Mouse (Mus musculus): Measurements from ENCODE around the gene Bag3. TPM values are rescaled to one million over a fixed set of nuclear protein-coding genes. Genes with fewer than 3 reads are reported as not detected.

The Bag3 gene
- polyA plus RNA-seq, 1 experiment from 2014 or later = 48.6 TPM

DNA sequence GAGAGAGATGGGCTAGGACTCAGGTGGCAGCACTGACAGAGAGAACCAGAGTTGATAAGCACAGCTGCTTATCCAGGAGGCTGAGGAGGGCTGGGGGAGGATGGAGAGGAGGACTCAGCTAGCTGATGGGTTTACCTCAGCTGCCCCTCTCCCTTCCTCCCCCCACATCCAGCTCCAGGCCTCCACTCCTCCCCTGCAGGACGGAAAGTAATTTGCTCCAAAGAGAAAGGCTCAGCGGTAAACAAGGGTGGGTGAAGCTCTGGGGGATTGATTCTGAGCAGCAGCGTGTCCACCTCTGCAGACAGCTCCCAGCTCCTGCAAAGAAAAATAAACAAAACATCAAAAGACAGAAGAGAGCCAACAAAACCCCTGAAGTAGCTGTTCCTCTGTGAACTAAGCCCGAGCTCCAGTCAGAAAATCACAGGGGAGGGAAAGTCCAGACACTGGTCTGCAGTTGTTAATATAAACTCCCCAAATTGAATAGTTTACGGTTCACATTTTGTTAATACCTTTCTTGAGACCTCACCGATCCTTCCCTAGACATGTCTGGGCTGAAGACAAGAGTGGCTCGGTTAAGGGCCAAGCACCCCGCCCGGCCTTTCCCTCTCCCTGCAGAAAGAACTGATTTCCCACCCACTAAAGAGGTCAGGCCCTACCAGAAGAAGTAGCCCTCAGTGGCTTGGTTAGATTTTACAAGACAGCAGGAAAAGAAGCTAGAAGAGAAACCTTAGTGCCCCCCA lies 68.1 kb downstream of the Bag3 start:
- no peak overlapping the region for H3K4me3 ChIP-seq (ENCODE audit: inconsistent target)
- no peaks in the 10 kb centered on the region for H3K36me3 ChIP-seq (ENCODE audit: inconsistent target)
- 94% methylated on average over 9 of the region's 9 CpGs for WGBS (ENCODE audit: missing documents)
- H3K79me2 ChIP-seq (ENCODE audit: inconsistent target) = no peaks in the 10 kb centered on the region
- no peak overlapping the region for H3K27ac ChIP-seq

DNA sequence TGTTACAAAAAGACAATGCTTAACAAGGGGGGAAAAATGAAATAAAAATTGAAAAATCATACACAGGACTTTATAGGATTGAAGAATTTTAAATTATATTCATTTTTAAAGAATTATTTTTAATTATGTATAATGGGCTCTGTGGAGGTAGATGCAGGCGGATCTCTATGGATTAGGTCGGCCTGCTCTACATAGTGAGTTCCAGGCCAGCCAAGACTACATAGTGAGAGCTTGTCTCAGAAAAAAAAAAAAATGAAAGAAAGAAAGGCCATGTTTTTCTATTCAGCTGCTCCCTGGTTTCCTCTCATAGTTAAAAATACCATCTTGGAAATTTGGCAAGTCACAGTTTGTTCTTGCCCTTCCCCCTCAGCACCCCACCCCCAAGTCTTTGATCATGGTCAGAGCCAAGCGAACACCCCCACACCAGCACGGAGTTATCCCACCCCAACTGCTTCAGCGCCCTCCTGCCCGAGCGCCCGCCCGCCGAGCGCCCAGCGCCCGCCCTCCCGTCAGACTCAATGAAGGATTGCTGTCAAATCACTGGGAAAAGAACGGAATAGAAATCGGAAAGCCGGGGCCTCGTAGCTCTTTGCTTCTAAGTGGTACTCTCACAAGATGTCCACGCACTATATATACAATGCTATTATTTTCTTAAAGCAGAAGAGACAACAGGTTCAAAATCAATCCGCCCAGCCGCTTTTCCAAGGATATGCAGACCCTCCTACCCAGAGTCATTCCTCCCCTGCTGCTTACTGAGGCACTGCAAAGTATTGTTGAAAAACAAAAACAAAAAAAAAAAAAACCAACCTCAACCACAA lies 68.9 kb downstream of the Bag3 start:
- H3K79me2 ChIP-seq (ENCODE audit: inconsistent target) = no peaks in the 10 kb centered on the region
- 59% methylated on average over 20 of the region's 21 CpGs for WGBS (ENCODE audit: missing documents)
- H3K36me3 ChIP-seq (ENCODE audit: inconsistent target) = no peaks in the 10 kb centered on the region
- H3K27ac ChIP-seq = no peak overlapping the region
- H3K4me3 ChIP-seq (ENCODE audit: inconsistent target) = no peak overlapping the region

DNA sequence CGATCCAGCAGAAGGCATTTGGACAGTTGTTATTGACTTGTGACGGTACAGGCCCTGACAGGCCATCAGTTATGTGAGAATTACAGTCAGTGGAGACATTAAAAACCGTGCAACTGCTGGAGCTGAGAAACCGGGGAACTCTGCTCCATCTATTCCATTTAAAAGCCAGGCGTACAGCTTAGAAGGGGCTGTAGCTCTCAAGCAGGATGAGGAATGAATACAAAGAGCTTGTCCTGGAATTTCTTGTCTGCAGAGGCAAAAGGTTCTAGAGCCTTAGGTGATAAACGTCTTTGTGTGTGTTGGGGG lies 69.5 kb downstream of the Bag3 start:
- Histone ChIP-seq H3K27ac (no peak overlapping the region), H3K79me2 (ENCODE audit: inconsistent target) (no peaks in the 10 kb centered on the region), H3K4me3 (ENCODE audit: inconsistent target) (no peak overlapping the region), H3K36me3 (ENCODE audit: inconsistent target) (no peaks in the 10 kb centered on the region)
- 70% methylated on average over 6 of the region's 6 CpGs for WGBS (ENCODE audit: missing documents)

DNA sequence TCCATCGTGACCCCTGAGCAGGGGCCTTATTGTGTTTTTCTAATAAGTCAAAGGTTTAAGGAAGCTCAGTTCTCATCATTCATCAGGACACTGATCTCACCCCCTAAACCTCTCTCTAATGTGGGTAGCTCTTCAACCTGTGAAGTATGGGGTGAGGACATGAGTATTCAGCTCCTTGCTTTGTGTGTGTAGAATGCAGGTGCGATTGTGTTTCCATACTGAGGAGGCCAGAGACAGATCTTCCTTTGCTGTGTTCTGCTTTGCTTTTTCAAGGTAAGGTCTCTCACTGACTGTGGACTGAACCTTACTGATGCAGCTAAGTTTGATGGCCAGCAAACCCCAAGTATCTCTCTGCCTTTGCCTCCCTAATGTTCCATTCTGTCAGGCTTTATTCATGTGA lies 72.9 kb downstream of the Bag3 start:
- H3K4me3 ChIP-seq (ENCODE audit: inconsistent target) = no peak overlapping the region
- H3K79me2 ChIP-seq (ENCODE audit: inconsistent target) = no peaks in the 10 kb centered on the region
- H3K36me3 ChIP-seq (ENCODE audit: inconsistent target) = no peaks in the 10 kb centered on the region
- WGBS (ENCODE audit: missing documents) = 96% methylated on average over 2 of the region's 2 CpGs
- H3K27ac ChIP-seq = no peak overlapping the region

Other genes starting within 250 kb of the Bag3 start
- gene BC017158, start 225.4 kb upstream of the Bag3 start, polyA plus RNA-seq (2018) = 16.5 to 20.1 TPM (median 18.5 TPM) in 3 replicates
- gene Rgs10, start 104.9 kb upstream of the Bag3 start, polyA plus RNA-seq (2018) = 269 to 404 TPM (median 315 TPM) in 3 replicates
- 52.9 to 67.1 TPM (median 56.1 TPM) in 3 replicates for gene Tial1, start 61.9 kb upstream of the Bag3 start, polyA plus RNA-seq (2018)
- gene Inpp5f, start 87.7 kb downstream of the Bag3 start, polyA plus RNA-seq (2018) = 12.0 to 19.5 TPM (median 18.5 TPM) in 3 replicates
- gene Mcmbp, start 216.9 kb downstream of the Bag3 start, polyA plus RNA-seq (2018) = 24.9 to 40.8 TPM (median 27.9 TPM) in 3 replicates
- gene Sec23ip, start 221.3 kb downstream of the Bag3 start, polyA plus RNA-seq (2018) = 20.6 to 23.5 TPM (median 21.4 TPM) in 3 replicates